Mouse (Mus musculus): ENCODE measurements at regions not wholly inside any gene's neighbourhood (a gene's known extent, or its start where the extent isn't known, plus 50 kb on each side); places are given as distances from the start of the nearest gene placed in this dataset.

DNA sequence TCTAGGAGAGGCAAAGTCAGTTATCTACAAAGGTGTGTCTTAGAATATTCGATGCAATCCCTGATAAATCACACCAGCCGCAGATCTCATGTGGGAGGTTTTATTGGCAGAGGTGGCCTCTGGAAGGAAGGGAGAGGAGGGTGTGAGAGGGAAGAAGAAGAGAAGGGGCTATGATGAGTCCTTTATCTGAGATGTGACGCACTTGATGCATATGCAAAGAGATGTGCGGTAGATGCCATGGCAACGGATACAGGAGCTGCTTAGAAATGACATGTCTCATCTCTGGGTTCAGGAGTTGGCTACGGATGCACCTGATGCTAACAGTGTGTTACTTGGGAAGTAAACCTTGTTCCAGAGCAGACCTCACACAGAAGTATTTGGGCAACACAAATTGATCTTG is 718.6 kb upstream of the Gm21961 start:
- H3K27me3 ChIP-seq (ENCODE audit: control insufficient read depth, insufficient read depth, low read length), result no peaks in the 10 kb centered on the region
- DNase-seq (ENCODE audit: low spot score) (no peak), ATAC-seq (ENCODE audit: low FRiP score) (no peak)
- WGBS, result 87% methylated on average over 6 of the region's 6 CpGs
- no peak overlapping the region for H3K4me2 ChIP-seq (replicated peaks; ENCODE audit: low read depth, low read length)
- no peak overlapping the region for H3K27ac ChIP-seq (ENCODE audit: low read depth, low read length)
- H3K9me3 ChIP-seq (ENCODE audit: control insufficient read depth, low read length), result no peaks in the 10 kb centered on the region
- H3K36me3 ChIP-seq (ENCODE audit: control insufficient read depth, insufficient read depth, low read length), result no peaks in the 10 kb centered on the region
- H3K4me3 ChIP-seq (ENCODE audit: low read depth, low read length), result no peak overlapping the region
- no peak overlapping the region for H3K9ac ChIP-seq (ENCODE audit: low read depth, low read length)
- H3K4me1 ChIP-seq (replicated peaks; ENCODE audit: control insufficient read depth, insufficient read depth, low read length), result no peaks in the 10 kb centered on the region

GRCm38 (mm10) chr15:65731308-65731707 is 716.6 kb upstream of the Gm21961 start:
- Histone ChIP-seq H3K9ac (ENCODE audit: low read depth, low read length) (no peak overlapping the region), H3K9me3 (ENCODE audit: control insufficient read depth, low read length) (no peaks in the 10 kb centered on the region), H3K4me2 (replicated peaks; ENCODE audit: low read depth, low read length) (no peak overlapping the region), H3K27ac (ENCODE audit: low read depth, low read length) (no peak overlapping the region), H3K36me3 (ENCODE audit: control insufficient read depth, insufficient read depth, low read length) (no peaks in the 10 kb centered on the region), H3K27me3 (ENCODE audit: control insufficient read depth, insufficient read depth, low read length) (no peaks in the 10 kb centered on the region), H3K4me1 (replicated peaks; ENCODE audit: control insufficient read depth, insufficient read depth, low read length) (no peaks in the 10 kb centered on the region), H3K4me3 (ENCODE audit: low read depth, low read length) (no peak overlapping the region)
- WGBS, result 94% methylated on average over 2 of the region's 2 CpGs
- no peak for ATAC-seq (ENCODE audit: low FRiP score)
- no peak for DNase-seq (ENCODE audit: low spot score)

- Histone ChIP-seq H3K9ac (ENCODE audit: low read depth, low read length) (no peak overlapping the region), H3K9me3 (ENCODE audit: control insufficient read depth, low read length) (no peaks in the 10 kb centered on the region), H3K4me1 (replicated peaks; ENCODE audit: control insufficient read depth, insufficient read depth, low read length) (no peaks in the 10 kb centered on the region), H3K4me2 (replicated peaks; ENCODE audit: low read depth, low read length) (no peak overlapping the region), H3K27ac (ENCODE audit: low read depth, low read length) (no peak overlapping the region), H3K36me3 (ENCODE audit: control insufficient read depth, insufficient read depth, low read length) (no peaks in the 10 kb centered on the region), H3K4me3 (ENCODE audit: low read depth, low read length) (no peak overlapping the region), H3K27me3 (ENCODE audit: control insufficient read depth, insufficient read depth, low read length) (no peaks in the 10 kb centered on the region)
- WGBS, result 96% methylated on average over 1 of the region's 1 CpGs
- no peak for ATAC-seq (ENCODE audit: low FRiP score)
- DNase-seq (ENCODE audit: low spot score), result no peak
Observed at GRCm38 (mm10) chr15:65727061-65727460, 712.4 kb upstream of the Gm21961 start.

GRCm38 (mm10) chr15:65726271-65726670 is 711.6 kb upstream of the Gm21961 start:
- DNase-seq (ENCODE audit: low spot score) (no peak), ATAC-seq (ENCODE audit: low FRiP score) (no peak)
- Histone ChIP-seq H3K9me3 (ENCODE audit: control insufficient read depth, low read length) (no peaks in the 10 kb centered on the region), H3K27ac (ENCODE audit: low read depth, low read length) (no peak overlapping the region), H3K4me2 (replicated peaks; ENCODE audit: low read depth, low read length) (no peak overlapping the region), H3K4me3 (ENCODE audit: low read depth, low read length) (no peak overlapping the region), H3K27me3 (ENCODE audit: control insufficient read depth, insufficient read depth, low read length) (no peaks in the 10 kb centered on the region), H3K4me1 (replicated peaks; ENCODE audit: control insufficient read depth, insufficient read depth, low read length) (no peaks in the 10 kb centered on the region), H3K9ac (ENCODE audit: low read depth, low read length) (no peak overlapping the region), H3K36me3 (ENCODE audit: control insufficient read depth, insufficient read depth, low read length) (no peaks in the 10 kb centered on the region)
- 83% methylated on average over 2 of the region's 2 CpGs for WGBS

GRCm38 (mm10) chr15:65703559-65703958 is 688.9 kb upstream of the Gm21961 start:
- DNase-seq (ENCODE audit: low spot score), result peak; percentile 8

GRCm38 (mm10) chr15:65701510-65701909 is 686.8 kb upstream of the Gm21961 start:
- Histone ChIP-seq H3K4me2 (replicated peaks; ENCODE audit: low read depth, low read length) (no peak overlapping the region), H3K27me3 (ENCODE audit: control insufficient read depth, insufficient read depth, low read length) (no peaks in the 10 kb centered on the region), H3K9me3 (ENCODE audit: control insufficient read depth, low read length) (no peaks in the 10 kb centered on the region), H3K27ac (ENCODE audit: low read depth, low read length) (no peak overlapping the region), H3K9ac (ENCODE audit: low read depth, low read length) (no peak overlapping the region), H3K4me3 (ENCODE audit: low read depth, low read length) (no peak overlapping the region), H3K36me3 (ENCODE audit: control insufficient read depth, insufficient read depth, low read length) (no peaks in the 10 kb centered on the region), H3K4me1 (replicated peaks; ENCODE audit: control insufficient read depth, insufficient read depth, low read length) (no peaks in the 10 kb centered on the region)
- WGBS, result 19% methylated on average over 1 of the region's 1 CpGs
- ATAC-seq (ENCODE audit: low FRiP score) (no peak), DNase-seq (ENCODE audit: low spot score) (peak; percentile 6)

More at GRCm38 (mm10) chr15:65703559-65703958, 688.9 kb upstream of the Gm21961 start:
- Histone ChIP-seq H3K4me1 (replicated peaks; ENCODE audit: control insufficient read depth, insufficient read depth, low read length) (no peaks in the 10 kb centered on the region), H3K4me2 (replicated peaks; ENCODE audit: low read depth, low read length) (no peak overlapping the region), H3K4me3 (ENCODE audit: low read depth, low read length) (no peak overlapping the region), H3K9me3 (ENCODE audit: control insufficient read depth, low read length) (no peaks in the 10 kb centered on the region), H3K27me3 (ENCODE audit: control insufficient read depth, insufficient read depth, low read length) (no peaks in the 10 kb centered on the region), H3K9ac (ENCODE audit: low read depth, low read length) (no peak overlapping the region), H3K27ac (ENCODE audit: low read depth, low read length) (no peak overlapping the region), H3K36me3 (ENCODE audit: control insufficient read depth, insufficient read depth, low read length) (no peaks in the 10 kb centered on the region)
- WGBS, result 57% methylated on average over 3 of the region's 3 CpGs
- ATAC-seq (ENCODE audit: low FRiP score), result no peak

DNA sequence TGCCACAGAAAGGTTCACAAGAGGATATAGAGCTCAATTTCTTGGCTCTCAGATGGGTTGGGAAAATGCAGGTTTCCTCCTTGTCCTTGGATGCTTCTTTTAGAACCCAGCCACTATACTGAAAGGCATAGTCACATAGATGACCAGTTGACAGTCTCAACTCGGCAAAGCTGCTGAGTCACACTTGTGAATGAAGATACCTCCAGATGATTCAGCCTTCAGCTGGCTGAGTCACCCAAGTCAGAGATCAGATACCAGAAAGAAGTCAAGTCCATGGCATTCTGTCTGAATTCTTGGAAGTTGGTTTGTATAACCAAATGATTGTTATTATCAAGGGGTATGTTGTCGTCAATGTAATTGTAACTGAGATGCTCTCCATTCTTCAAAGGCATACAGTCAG is 683.9 kb upstream of the Gm21961 start:
- no peaks in the 10 kb centered on the region for H3K4me1 ChIP-seq (replicated peaks; ENCODE audit: control insufficient read depth, insufficient read depth, low read length)
- no peaks in the 10 kb centered on the region for H3K27me3 ChIP-seq (ENCODE audit: control insufficient read depth, insufficient read depth, low read length)
- 88% methylated on average over 2 of the region's 2 CpGs for WGBS
- no peak overlapping the region for H3K4me2 ChIP-seq (replicated peaks; ENCODE audit: low read depth, low read length)
- no peak overlapping the region for H3K27ac ChIP-seq (ENCODE audit: low read depth, low read length)
- no peaks in the 10 kb centered on the region for H3K36me3 ChIP-seq (ENCODE audit: control insufficient read depth, insufficient read depth, low read length)
- ATAC-seq (ENCODE audit: low FRiP score) (no peak), DNase-seq (ENCODE audit: low spot score) (no peak)
- no peak overlapping the region for H3K4me3 ChIP-seq (ENCODE audit: low read depth, low read length)
- no peak overlapping the region for H3K9ac ChIP-seq (ENCODE audit: low read depth, low read length)
- H3K9me3 ChIP-seq (ENCODE audit: control insufficient read depth, low read length), result no peaks in the 10 kb centered on the region

Measured in hindbrain, embryonic 11.5 days (tissue).